Mouse (Mus musculus): Measurements from ENCODE around the gene Fgf7. TPM values are rescaled to one million over a fixed set of nuclear protein-coding genes. Genes with fewer than 3 reads are reported as not detected.

Fgf7 gene
- polyA plus RNA-seq, 1 experiment from 2014 or later, result 0.60 TPM

Other genes starting within 250 kb of the Fgf7 start
- gene Galk2, start 175.5 kb upstream of the Fgf7 start, polyA plus RNA-seq (2015; fragmentation: Nextera tagmentation; extraction: Ambion mirVana), result 33.7 and 34.6 TPM in 2 replicates
- gene Cops2, start 175.5 kb upstream of the Fgf7 start, polyA plus RNA-seq (2015; fragmentation: Nextera tagmentation; extraction: Ambion mirVana), result 58.5 and 62.9 TPM in 2 replicates
- gene Fam227b, start 117.3 kb downstream of the Fgf7 start, polyA plus RNA-seq (2015; fragmentation: Nextera tagmentation; extraction: Ambion mirVana), result not detected in 2 replicates
- gene Dtwd1, start 117.5 kb downstream of the Fgf7 start, polyA plus RNA-seq (2015; fragmentation: Nextera tagmentation; extraction: Ambion mirVana), result 16.4 and 16.8 TPM in 2 replicates
- gene Gm17555, start 180.4 kb downstream of the Fgf7 start, polyA plus RNA-seq (2015; fragmentation: Nextera tagmentation; extraction: Ambion mirVana), result not detected in 2 replicates